Mouse (Mus musculus) spleen, postnatal 14 days (tissue): Measurements from ENCODE around the gene Slc44a2.
A peak's percentile ranks its signal among the peaks of the same experiment; 100 is the strongest.
"Not testable (repeated sequence)": the region's sequence is repeated elsewhere in the genome, so short reads cannot be mapped to it uniquely, and the experiment has no call there.

ENCODE experiments used
- DNase-seq, 2 experiments: peaks; one replicate each; pipeline ENCODE4 v3.0.0; 2021 to 2022; ENCODE audit warnings: low spot score in 2 of 2

Gene Slc44a2

DNA sequence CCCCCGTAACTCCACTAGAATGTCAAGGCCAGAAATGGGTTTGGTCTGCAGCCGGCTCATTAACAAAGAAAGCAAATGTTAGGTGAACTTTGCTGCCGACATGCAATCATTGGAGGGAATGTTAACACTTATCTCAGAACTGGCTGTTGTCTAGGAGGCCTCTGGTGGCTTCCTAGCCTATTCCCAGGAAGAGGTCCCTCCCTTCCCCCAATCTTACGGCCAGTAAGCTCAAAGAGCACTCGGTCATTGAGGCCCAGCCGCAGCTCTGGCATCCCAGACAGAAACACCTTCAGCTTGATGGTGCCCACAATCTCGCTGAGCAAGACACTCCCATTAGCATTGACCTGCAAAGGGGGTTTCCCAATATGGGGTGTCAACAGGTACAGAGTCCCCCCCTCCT is 15.4 kb upstream of the Slc44a2 start:
- DNase-seq: no peak

DNA sequence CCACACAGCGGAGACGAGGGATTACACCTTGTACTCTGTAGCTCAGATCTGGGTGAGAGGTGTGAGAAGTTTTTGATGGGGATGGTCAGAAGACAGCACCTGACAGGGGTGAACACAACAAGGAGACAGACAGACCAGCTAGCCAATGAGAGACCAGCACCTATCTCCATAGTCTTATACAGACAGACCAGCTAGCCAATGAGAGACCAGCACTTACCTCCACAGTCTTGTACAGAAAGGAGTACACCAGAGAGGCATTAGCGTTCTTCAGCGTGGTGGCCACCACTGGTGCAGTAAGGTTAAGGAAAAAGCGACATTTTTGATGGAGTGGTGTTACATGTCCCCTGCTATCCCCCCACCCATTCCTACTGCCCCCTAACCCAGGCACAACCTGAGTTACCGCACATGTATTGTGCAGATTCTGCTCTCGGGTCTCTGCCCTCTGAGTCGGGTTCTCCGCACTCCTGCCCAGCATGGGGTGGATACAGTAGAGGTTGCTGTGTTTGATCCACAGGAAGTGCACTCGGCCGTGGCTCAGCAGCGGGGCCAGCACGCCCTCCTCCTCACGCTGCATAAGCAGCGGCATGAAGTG is 11.3 kb upstream of the Slc44a2 start:
- no peak for DNase-seq

- no peak for DNase-seq
Measured at GRCm38 (mm10) chr9:21311695-21312094, 8.8 kb upstream of the Slc44a2 start.

DNA sequence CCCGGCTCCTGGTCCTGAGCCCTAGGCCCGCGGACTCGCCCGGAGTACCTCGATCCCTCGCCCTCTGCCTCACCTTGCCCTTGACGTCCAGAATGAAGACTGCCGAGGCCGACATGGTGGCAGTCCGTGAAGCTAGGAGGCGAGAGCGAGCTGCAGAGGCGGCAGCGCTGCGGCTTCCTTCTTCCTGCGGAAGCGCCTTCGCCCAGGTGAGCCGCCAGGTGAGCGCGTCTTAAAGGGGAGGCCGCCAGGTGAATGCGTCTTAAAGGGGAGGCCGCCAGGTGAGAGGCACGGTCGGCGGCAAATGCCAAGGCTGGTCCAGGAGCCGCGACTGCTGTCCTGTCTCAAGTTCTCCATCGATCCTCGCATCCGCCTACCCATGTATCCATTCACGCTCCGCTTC is 8.4 kb upstream of the Slc44a2 start, which contains the start of gene Ap1m2:
TSS of gene Ap1m2 (minus strand) at position 204 of the 400 bp plus-strand sequence.
- DNase-seq: no peak

DNA sequence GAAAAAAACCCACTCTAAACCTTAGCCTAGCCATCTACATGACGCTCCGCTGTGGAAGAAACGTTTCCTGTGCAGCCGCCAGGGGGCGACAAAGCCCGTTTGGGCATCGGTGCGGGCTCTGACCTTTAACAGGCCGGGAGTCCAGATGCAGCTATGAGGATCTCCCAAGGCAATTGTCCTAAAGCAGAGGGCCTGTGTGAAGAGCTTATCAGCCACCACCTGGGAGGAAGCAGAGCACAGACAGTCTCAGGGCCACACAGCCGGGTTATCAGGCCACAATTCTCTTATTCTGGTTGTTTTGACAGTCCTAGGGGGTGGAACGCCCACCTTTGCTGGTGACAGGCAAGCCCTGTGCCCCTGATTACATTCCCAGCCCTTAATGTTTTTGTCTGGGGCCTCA is 7.1 kb upstream of the Slc44a2 start:
- peak; percentile 85 to 94 for DNase-seq

GRCm38 (mm10) chr9:21314367-21315140 is 5.9 kb upstream of the Slc44a2 start:
- no peak for DNase-seq

- no peak for DNase-seq
Measured at GRCm38 (mm10) chr9:21315421-21315820, 5.1 kb upstream of the Slc44a2 start.

DNA sequence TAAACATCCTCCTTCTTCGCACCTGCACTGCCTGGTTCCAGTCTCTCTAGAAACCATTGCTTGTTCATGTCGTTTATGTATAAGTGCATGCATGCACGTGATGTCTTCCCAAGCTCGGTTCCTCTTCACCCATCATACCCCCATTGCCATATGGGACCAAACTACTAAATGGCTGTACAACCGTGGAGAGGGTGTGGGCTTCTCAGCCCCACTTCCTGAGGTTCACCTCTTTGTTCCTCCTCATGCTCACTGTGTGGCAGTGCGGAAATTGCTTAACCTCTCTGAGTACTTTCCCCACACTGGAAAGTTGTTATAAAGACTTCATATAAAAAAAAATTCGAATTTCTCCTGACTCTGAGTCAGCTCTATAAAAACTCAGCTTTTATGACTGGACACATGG is 3.8 kb upstream of the Slc44a2 start:
- no peak for DNase-seq

DNA sequence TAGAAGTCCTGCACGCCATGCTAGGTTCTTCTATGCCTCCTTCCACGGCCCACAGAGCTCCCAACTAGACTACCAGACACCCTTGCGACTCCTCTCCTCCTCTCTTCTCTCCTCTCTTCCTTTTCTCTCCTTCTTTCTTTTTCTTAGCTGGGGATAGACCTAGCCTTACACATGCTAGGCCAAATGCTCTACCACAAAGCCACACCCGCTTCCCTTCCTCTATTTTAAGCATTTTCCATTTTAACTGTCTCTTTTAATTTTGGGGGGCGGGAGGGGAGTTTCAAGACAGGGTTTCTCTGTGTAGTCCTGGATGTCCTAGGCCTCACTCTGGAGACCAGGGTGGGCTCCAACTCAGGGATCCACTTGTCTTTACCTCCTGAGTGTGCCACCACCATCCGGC is 1.7 kb upstream of the Slc44a2 start:
- DNase-seq: no peak

GRCm38 (mm10) chr9:21319503-21319902 is 995 bp upstream of the Slc44a2 start:
- DNase-seq: no peak

- no peak for DNase-seq
Measured at GRCm38 (mm10) chr9:21320280-21320618, 249 bp upstream of the Slc44a2 start.

GRCm38 (mm10) chr9:21321513-21321835 is 976 bp downstream of the Slc44a2 start:
- peak; percentile 42 to 59 for DNase-seq

- DNase-seq: no peak
Measured at GRCm38 (mm10) chr9:21322211-21322916, 1.9 kb downstream of the Slc44a2 start.

DNA sequence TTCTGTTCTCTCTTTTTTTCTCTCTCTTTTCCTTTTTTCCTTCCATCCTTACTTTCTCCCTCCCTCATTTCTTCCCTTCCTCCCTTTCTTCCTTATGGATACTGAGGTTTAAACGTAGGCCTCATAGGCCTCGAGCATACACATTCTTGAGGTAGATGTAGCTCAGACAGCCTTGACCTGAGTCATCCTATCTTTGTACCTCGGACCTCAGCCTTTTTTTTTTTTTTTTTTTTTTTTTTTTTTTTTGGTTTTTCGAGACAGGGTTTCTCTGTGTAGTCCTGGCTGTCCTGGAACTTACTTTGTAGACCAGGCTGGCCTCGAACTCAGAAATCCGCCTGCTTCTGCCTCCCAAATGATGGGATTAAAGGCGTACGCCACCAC is 2.4 kb downstream of the Slc44a2 start:
- DNase-seq: not testable (repeated sequence)

GRCm38 (mm10) chr9:21324269-21324668 is 3.8 kb downstream of the Slc44a2 start:
- DNase-seq: no peak

- DNase-seq: no peak
Measured at GRCm38 (mm10) chr9:21327569-21327968, 7.1 kb downstream of the Slc44a2 start.

- DNase-seq: no peak
Measured at GRCm38 (mm10) chr9:21328041-21328440, 7.5 kb downstream of the Slc44a2 start.

- DNase-seq: no peak
Measured at GRCm38 (mm10) chr9:21329041-21329440, 8.5 kb downstream of the Slc44a2 start.

- DNase-seq: no peak
Measured at GRCm38 (mm10) chr9:21329699-21330289, 9.3 kb downstream of the Slc44a2 start.

DNA sequence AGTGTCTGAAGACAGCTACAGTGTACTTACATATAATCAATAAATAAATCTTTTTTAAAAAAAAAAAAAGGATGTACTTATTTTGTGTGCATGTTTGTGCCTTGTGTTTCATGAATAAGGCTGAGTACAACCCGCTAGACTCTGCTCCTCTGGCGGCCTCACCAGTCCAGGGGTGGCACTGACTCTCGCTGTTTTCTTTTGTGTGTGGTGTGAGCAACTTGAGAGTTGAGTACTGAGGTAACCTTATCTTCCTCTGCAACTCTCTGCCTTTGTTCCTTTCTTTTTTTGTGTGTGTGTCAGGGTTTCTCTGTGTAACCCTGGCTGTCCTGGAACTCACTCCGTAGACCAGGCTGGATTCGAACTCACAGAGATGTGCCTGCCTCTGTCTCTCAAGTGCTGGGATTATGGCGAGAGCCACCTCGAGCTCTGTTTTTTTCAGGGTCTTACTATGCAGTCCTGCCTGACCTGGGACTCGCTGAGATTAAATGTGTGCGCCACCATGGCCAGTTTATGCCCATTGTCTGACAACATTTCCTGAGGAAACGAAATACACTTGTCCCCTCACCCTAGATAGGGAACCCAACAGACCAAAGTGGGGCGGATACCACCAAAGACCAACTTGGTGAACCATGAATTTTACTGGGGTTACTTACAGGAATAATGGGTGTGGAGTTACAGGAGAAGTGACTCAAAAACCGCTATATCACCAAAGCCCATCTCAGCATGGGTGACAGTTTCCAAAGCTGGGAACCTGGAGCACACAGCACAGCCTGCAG is 11.1 kb downstream of the Slc44a2 start:
- DNase-seq: no peak

- no peak for DNase-seq
Measured at GRCm38 (mm10) chr9:21332161-21333061, 11.9 kb downstream of the Slc44a2 start.
